Mouse (Mus musculus): ENCODE measurements around the gene Cdk9. TPM values are rescaled to one million over a fixed set of nuclear protein-coding genes. Genes with fewer than 3 reads are reported as not detected.

Cdk9 gene
- polyA plus RNA-seq, 1 experiment from 2014 or later, result 93.3 TPM

GRCm38 (mm10) chr2:32668176-32668575, 44.7 kb downstream of the Cdk9 start:
- no peaks in the 10 kb centered on the region for H3K27me3 ChIP-seq
- ChIA-PET CTCF (interaction anchor here (0.8 kb wide), 1 partner anchor 14 kb away, joined by 3 read pairs; no protein-coding TSS in a partner anchor), POLR2A (interaction anchor here (1.2 kb wide), 1 partner anchor 12 kb away, joined by 5 read pairs; no protein-coding TSS in a partner anchor)
- ATAC-seq, result no peak
- DNase-seq (ENCODE audit: low read depth, low spot score), result no peak
- no peak for TF ChIP-seq CTCF (IDR thresholded peaks at IDR 0.05)
- in situ Hi-C loops (cut with MboI; ENCODE audit: low pct_unique_long_range_greater_than_20kb), result no loop called here

- in situ Hi-C loops (cut with MboI; ENCODE audit: low pct_unique_long_range_greater_than_20kb), result no loop called here
- no peak for TF ChIP-seq CTCF (IDR thresholded peaks at IDR 0.05)
- H3K27me3 ChIP-seq, result no peaks in the 10 kb centered on the region
- DNase-seq (ENCODE audit: low read depth, low spot score) (no peak), ATAC-seq (no peak)
- POLR2A ChIA-PET, result interaction anchor here (1.2 kb wide), 1 partner anchor 12 kb away, joined by 5 read pairs; no protein-coding TSS in a partner anchor
- CTCF ChIA-PET, result interaction anchor here (0.8 kb wide), 1 partner anchor 14 kb away, joined by 3 read pairs; no protein-coding TSS in a partner anchor
Measured at GRCm38 (mm10) chr2:32667775-32668174, 45.1 kb downstream of the Cdk9 start.

DNA sequence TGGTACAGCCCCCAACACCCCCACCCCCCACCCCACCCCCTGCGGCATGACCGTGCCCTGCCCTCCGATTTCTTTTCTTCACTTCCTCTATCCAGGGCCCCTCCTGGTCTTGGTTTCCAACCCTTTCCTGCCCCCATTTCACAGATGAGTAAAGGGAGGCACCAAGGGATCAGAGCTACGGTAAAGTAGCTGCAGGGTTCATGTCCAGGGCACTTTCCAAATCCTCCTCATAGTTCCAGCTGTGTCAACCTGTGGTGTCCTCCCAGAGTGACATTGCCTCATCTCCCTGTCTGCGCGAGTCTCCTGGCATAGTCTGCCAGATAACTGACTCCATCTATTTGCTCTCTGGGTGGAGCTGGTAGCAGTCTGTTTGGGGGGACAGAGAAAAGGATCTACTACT, 47.0 kb downstream of the Cdk9 start:
- DNase-seq (ENCODE audit: low read depth, low spot score), result no peak
- in situ Hi-C loops (cut with MboI; ENCODE audit: low pct_unique_long_range_greater_than_20kb), result no loop called here
- no peak for ATAC-seq
- no peak for TF ChIP-seq CTCF (IDR thresholded peaks at IDR 0.05)
- ChIA-PET POLR2A (no interaction called here), CTCF (no interaction called here)
- no peaks in the 10 kb centered on the region for H3K27me3 ChIP-seq

DNA sequence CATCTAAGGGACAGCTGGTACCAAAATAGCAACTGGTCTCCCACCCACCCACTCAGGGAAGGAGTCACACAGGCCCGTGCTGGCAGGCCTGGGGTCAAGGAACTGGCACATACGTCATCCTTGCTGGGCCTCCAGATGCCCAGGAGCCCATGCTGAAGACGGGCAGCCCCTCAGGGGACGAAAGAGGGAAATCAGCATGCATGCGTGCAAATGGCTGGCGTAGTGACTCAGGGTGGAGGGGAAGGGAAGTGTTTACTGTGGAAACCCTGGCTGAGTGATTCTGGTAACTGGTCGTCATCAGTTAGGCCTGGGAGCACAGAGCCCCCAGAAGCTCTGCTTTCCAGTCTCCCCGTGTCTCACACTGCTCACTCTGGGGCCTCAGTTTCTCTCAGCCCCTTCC, 47.5 kb downstream of the Cdk9 start:
- in situ Hi-C loops (cut with MboI; ENCODE audit: low pct_unique_long_range_greater_than_20kb), result no loop called here
- DNase-seq (ENCODE audit: low read depth, low spot score) (no peak), ATAC-seq (no peak)
- no peaks in the 10 kb centered on the region for H3K27me3 ChIP-seq
- TF ChIP-seq CTCF (IDR thresholded peaks at IDR 0.05), result no peak
- POLR2A ChIA-PET, result no interaction called here
- CTCF ChIA-PET, result no interaction called here

DNA sequence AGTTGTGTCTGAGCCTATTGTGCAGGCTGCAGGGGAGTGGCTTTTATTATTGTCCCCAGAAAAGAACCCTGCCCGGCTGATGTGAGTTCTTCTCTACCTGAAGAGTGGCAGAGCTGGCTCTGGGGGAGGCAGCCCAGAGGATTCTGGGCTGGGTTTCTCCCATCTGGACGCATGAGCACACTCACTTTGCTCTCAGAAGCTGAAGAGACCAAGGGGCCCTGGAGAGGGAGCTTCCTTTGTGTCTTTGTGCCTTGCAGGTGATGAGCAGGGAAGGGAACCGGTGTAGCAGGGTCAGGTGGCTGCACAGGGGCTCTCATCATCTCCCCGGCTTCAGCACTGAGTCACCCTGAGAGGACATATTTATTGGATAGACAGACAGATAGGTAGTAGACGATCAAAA, 50.6 kb downstream of the Cdk9 start:
- CTCF ChIA-PET, result no interaction called here
- no peaks in the 10 kb centered on the region for H3K27me3 ChIP-seq
- TF ChIP-seq CTCF (IDR thresholded peaks at IDR 0.05), result no peak
- ATAC-seq (no peak), DNase-seq (ENCODE audit: low read depth, low spot score) (no peak)
- in situ Hi-C loops (cut with MboI; ENCODE audit: low pct_unique_long_range_greater_than_20kb), result no loop called here
- POLR2A ChIA-PET, result no interaction called here

DNA sequence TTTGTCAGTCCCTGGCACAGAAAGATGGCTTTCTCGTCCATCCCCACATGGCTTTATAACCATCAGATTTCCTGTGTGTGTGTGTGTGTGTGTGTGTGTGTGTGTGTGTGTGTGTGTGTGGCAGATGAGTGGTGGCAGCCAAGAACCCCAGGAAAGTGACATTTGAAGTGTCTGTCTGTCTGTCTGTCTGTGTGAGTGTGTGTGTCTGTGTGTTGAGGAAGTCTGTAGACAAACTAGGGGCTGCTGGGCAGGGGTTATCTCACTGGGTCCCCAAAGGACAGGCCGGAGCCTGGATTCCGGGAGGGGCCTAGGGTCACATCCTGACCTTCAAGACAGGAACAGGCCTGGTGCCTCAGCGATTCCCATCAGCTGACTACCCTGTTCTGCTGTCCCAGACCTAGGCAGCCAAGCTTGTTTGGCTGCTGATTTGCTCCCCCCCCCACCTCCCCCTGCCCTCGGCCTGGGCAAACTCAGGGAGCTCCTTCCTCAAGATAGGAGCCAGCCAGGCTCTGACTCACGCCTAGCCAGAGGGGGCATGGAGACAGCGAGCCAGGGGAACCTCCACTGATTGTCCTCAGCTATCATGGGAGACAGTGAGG, 51.3 kb downstream of the Cdk9 start:
- ChIA-PET CTCF (interaction anchor here (0.9 kb wide), 1 partner anchor 27 kb away, joined by 3 read pairs; no protein-coding TSS in a partner anchor), POLR2A (no interaction called here)
- DNase-seq (ENCODE audit: low read depth, low spot score) (peak; percentile 25), ATAC-seq (no peak)
- in situ Hi-C loops (cut with MboI; ENCODE audit: low pct_unique_long_range_greater_than_20kb), result no loop called here
- no peaks in the 10 kb centered on the region for H3K27me3 ChIP-seq
- TF ChIP-seq CTCF (IDR thresholded peaks at IDR 0.05), result no peak

DNA sequence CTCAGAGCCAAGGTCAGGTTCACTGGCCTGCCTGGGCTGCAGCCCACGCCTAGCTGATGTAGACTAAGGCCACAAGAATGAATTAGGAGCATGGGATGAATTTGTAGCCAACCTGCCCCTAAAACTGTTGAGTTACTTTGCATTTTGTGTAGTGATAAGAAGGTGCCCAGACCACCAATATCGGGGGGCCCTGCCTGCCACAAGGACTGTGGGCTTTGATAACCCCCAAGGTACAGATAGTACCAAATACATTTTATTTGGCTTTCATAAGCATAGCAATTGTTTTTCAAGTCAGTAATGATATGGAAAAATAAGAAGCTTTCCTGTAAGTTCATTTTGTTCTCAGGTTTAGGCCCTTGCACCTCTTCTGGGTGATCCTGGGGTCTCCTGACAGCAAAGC, 54.0 kb downstream of the Cdk9 start:
- ATAC-seq (no peak), DNase-seq (ENCODE audit: low read depth, low spot score) (no peak)
- in situ Hi-C loops (cut with MboI; ENCODE audit: low pct_unique_long_range_greater_than_20kb), result no loop called here
- no peak for TF ChIP-seq CTCF (IDR thresholded peaks at IDR 0.05)
- ChIA-PET POLR2A (no interaction called here), CTCF (no interaction called here)
- H3K27me3 ChIP-seq, result no peaks in the 10 kb centered on the region

- ChIA-PET POLR2A (no interaction called here), CTCF (no interaction called here)
- TF ChIP-seq CTCF (IDR thresholded peaks at IDR 0.05), result no peak
- DNase-seq (ENCODE audit: low read depth, low spot score) (no peak), ATAC-seq (no peak)
- in situ Hi-C loops (cut with MboI; ENCODE audit: low pct_unique_long_range_greater_than_20kb), result no loop called here
- H3K27me3 ChIP-seq, result no peaks in the 10 kb centered on the region
Measured at GRCm38 (mm10) chr2:32655826-32656225, 57.0 kb downstream of the Cdk9 start.

Other genes starting within 250 kb of the Cdk9 start
- 11.8 TPM for gene Fam102a, start 177.7 kb downstream of the Cdk9 start, polyA plus RNA-seq (2021)
- gene Dpm2, start 142.2 kb downstream of the Cdk9 start, polyA plus RNA-seq (2021), result 59.3 TPM
- gene Pip5kl1, start 138.3 kb downstream of the Cdk9 start, polyA plus RNA-seq (2021), result 0.47 TPM
- gene 9430097D07Rik, start 137.4 kb downstream of the Cdk9 start, polyA plus RNA-seq (2021), result 0.08 TPM
- 28.8 TPM for gene St6galnac4, start 126.0 kb downstream of the Cdk9 start, polyA plus RNA-seq (2021)
- 38.2 TPM for gene St6galnac6, start 113.4 kb downstream of the Cdk9 start, polyA plus RNA-seq (2021)
- gene Ak1, start 91.3 kb downstream of the Cdk9 start, polyA plus RNA-seq (2021), result 99.0 TPM
- gene Eng, start 66.5 kb downstream of the Cdk9 start, polyA plus RNA-seq (2021), result 1.5 TPM
- 28.9 TPM for gene Fpgs, start 8.9 kb downstream of the Cdk9 start, polyA plus RNA-seq (2021)
- gene Sh2d3c, start 8.0 kb upstream of the Cdk9 start, polyA plus RNA-seq (2021), result 3.6 TPM
- gene 6330409D20Rik, start 27.9 kb upstream of the Cdk9 start, polyA plus RNA-seq (2021), result not detected
- gene Tor2a, start 44.2 kb upstream of the Cdk9 start, polyA plus RNA-seq (2021), result 66.0 TPM
- gene Ttc16, start 62.6 kb upstream of the Cdk9 start, polyA plus RNA-seq (2021), result 2.8 TPM
- gene Ptrh1, start 62.7 kb upstream of the Cdk9 start, polyA plus RNA-seq (2021), result 19.5 TPM
- 1.8 TPM for gene Cfap157, start 71.4 kb upstream of the Cdk9 start, polyA plus RNA-seq (2021)
- 30.1 TPM for gene Stxbp1, start 134.2 kb upstream of the Cdk9 start, polyA plus RNA-seq (2021)
- 170 TPM for gene Fam129b, start 163.0 kb upstream of the Cdk9 start, polyA plus RNA-seq (2021)
- gene Rpl12, start 248.5 kb upstream of the Cdk9 start, polyA plus RNA-seq (2021), result 52.5 TPM
- 29.3 TPM for gene Lrsam1, start 248.5 kb upstream of the Cdk9 start, polyA plus RNA-seq (2021)